Mouse (Mus musculus) heart, postnatal 4 days (tissue): ENCODE data around the gene Ephb1. TPM values are rescaled to one million over a fixed set of nuclear protein-coding genes. Genes with fewer than 3 reads are reported as not detected.

Experiments
- DNase-seq: peaks from one replicate; pipeline ENCODE4 v3.0.0; 2021
- microRNA-seq, 2 experiments: library from miRNA; unstranded; fragments of <30 nt; microRNA quantifications; one replicate each; pipeline ENCODE4 v1.2.0; 2021 to 2022
- total RNA-seq, 2 experiments: library from RNA; stranded (reverse); gene quantifications; 2 replicates each; pipeline ENCODE4 v1.2.3; 2021

Gene Ephb1
- total RNA-seq, 2 experiments from 2014 or later: 8.3 to 9.7 TPM

- no peak for DNase-seq
Observed at GRCm38 (mm10) chr9:101883295-101883694, 471.2 kb downstream of the Ephb1 start.

GRCm38 (mm10) chr9:101877109-101877987, 477.1 kb downstream of the Ephb1 start:
- no peak for DNase-seq

DNA sequence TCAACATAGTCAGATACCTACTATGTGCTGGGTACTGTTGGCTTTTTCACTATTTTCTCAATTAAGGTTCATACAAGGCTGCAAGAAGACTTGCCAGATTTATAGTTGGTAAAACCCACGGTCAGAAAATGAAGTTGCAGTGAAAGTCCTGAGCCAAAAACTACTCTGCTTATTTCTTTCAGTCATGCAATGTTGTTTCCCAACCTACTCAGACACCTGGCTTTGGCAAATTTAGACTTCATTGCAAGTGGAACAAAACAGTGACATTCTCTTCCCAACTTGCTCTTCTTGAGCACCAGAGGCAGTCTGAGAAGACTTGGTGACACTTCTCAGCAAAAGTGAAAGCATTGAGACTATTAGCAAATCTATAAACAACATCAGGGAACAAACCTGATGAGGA, 479.2 kb downstream of the Ephb1 start:
- DNase-seq: no peak

Small RNAs within 50 kb of the gene (microRNA-seq; reads per million reads assigned to microRNA genes)
- gene Mir7243: 0 reads per million in 2 experiments

Other genes with a start within 250 kb of the Ephb1 start
- 10 to 100 TPM in 1 of 2 experiments, 1 to 10 TPM in 1; 9.3 to 10.4 TPM for gene Ky, start 151.1 kb upstream of the Ephb1 start, total RNA-seq